Mouse (Mus musculus) cerebellum, adult (tissue): Measurements from ENCODE around the gene Htra1.

Experiments used
- ATAC-seq: cut with Nextera tagmentation; 2 replicates; pipeline ENCODE4 v1.9.2; 2017; ENCODE audit warnings: mild to moderate bottlenecking, moderate library complexity, mixed read lengths; ENCODE audit not compliant: insufficient number of reproducible peaks, low FRiP score, low TSS enrichment

The Htra1 gene

DNA sequence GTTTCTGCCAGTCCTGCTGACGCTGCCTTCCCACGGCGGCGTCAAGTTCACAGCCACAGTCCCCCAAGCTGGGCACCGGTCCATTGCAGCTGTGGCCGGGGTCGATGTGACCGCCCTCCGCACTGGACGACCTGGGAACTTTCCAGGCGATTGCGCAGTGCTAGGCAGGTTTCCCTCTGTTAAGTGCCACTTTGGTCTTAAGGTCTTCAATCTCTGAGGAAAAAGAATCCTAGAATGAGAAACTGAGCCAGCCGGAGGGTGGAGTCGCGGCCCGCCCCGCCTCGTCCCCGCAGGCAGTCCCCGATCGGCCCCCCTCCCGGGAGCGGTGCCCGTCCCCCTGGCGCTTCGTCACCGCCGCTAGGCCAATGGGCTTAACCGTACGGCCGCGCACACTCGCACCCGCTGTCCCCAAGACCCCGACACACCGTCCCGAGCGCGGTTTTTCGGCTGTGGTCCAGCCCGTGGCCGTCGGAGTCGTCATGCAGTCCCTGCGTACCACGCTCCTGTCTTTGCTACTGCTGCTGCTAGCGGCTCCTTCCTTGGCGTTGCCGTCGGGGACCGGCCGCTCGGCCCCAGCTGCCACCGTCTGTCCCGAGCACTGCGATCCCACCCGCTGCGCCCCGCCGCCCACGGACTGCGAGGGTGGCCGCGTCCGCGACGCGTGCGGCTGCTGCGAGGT, at the start of gene Htra1:
Gene Htra1, plus strand, starts transcription at position 319 of the 679 bp plus-strand sequence.
- ATAC-seq, result no peak

DNA sequence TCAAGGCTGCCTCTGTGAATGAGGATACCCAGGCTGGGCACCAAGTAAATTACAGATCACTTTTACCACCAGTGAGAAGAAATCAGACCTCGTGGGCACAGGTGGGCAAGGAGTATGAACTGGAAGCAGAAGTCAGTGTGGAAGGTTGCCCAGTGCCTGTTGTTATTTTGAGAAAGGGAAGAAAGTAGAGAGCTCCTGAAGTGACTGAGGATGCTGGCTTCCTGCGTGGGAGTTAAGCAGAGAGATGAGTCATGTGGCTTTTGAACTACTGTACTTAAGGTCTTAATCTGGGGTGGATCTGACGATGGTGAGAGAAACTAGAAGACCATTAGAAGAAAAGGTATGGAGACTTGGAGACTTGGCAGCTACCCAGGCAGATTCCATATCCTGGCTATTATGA, 49.7 kb upstream of the Htra1 start:
- ATAC-seq, result no peak

DNA sequence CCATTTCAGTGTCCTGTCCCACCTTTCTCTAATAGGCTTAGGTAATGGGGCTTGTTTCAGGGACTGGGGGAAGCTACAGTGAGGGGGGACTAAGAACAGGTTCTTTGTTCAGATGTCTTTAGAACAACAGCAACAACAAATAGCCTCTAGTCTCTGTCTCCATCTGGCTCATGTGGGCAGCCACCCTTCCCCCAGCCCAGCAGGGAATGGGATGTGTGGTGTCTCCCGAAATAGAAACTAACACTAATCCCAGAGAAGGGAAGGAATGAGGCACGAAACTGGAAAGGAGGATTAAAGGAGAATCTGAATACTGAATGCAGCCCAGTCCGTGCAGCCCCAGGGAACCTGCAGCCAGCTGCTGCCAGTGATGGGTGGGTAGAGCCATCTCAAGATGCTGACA, 48.0 kb upstream of the Htra1 start:
- ATAC-seq, result no peak

DNA sequence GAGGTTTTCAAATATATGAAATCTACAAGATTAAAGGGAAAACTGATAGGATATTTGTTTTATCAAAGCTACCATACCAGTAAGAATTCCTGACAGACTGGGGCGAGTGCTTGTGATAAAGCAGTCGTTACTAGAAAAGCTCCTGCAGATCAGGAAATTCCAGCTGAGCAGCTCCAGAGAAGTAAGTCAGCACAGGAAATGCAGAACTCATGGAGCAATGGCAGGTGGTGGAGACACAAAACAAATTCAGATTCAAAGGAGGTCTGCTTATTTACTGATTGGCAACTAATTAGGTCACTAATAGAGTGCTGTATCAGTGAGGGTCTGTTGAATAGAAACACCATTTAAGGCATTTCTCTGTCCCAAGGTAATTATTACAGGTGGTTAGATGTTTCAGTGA, 45.0 kb upstream of the Htra1 start:
- ATAC-seq, result no peak

- no peak for ATAC-seq
Observed at GRCm38 (mm10) chr7:130892973-130893372, 42.9 kb upstream of the Htra1 start.

DNA sequence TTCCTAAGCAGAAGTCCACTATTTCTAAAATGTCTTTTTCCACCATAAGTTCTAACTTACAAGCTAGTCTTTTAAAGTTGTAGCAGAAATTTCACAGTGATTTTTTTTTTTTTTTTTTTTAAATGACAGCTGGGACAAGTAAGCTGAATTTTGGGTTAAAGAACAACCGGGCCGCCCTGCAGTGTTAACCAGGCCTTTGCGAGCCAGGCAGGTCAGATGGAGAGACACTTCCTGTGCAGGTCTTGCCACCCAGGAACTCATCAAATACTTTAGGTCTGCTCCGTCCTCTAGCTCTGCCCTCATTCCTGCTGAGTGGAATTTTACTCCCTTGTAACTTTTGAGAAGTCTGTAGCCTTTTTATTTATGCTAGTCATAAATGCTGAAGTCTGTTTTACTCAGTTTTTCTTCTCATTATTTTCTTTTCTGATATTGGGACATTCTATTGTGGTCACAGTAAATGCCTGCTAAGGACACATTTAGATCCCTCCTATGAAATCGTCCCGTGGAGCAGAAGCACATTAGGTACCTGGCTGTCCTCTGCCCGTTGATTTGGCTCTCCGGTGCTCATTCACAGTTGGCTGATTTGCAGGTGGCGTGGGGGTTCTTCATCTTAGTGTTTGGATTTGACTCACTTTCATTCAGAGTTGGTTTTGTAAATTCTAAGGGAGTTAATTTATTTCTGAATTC, 40.8 kb upstream of the Htra1 start:
- ATAC-seq, result no peak

DNA sequence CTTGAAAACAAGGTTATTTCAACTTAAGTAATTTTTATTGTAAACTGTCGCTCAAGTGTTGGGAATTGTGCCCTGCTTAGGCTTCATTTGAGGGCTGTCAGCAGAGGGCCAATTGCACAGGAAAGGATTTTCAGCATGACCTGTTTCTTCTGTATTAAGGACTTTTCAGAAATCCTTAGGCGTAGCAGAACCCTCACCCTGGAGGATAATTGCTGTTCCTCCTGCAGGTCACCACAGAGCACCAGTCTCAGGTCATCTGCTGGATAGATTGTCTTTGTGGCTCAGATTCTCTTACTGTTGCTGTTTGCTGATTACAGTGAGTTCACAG, 40.3 kb upstream of the Htra1 start:
- ATAC-seq, result no peak; the same call in 1 of the 2 replicates

DNA sequence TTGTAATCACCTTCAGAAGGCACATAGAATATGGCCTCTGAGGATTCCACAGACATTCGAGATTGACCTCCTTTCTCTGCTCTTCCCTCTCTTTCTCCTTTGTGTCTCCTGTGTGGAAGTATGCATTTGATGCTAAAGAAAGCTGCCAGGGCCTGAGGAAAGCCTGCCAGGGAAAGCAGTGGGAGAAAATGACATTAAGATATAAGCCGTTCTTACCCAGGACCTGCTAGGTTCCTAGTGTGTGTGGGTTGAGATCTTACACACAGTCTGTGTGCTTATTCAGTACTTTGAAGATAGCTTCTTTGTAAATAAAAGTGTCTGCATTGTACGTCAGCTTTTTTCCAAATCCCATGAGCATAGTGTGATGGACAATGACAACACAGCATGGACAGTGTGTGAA, 39.8 kb upstream of the Htra1 start:
- no peak for ATAC-seq

GRCm38 (mm10) chr7:130897201-130897600, 38.7 kb upstream of the Htra1 start:
- no peak for ATAC-seq

- no peak for ATAC-seq
Observed at GRCm38 (mm10) chr7:130898373-130898772, 37.5 kb upstream of the Htra1 start.

DNA sequence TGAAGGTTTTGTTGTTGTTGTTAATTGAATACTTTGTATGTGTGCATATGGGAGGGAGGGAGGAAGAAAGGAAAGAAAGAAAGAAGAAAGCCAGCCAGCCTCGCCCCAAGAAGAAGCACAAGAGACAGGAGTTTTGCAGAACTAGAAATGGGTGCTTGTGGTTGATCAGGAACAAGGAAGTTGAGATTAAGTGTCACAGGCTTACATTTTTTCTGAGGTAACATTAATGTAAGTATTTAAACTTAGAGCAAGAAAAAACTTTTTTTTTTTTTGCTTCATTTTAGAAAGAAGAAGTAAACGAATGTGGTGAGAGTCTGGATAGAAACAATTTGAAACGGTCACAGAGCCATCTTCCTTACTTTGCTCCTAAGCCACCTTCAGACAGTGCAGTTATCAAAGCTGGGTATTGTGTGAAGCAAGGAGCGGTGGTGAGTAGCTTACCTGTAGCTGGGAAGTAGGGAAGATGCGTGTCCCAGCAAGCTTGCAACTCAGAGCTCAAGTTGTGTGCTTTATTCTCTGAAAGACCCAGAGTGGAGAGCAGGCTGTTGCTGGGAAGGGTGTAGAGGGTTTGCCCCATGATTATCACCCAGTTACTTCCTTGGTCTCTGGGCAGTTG, 35.6 kb upstream of the Htra1 start:
- ATAC-seq, result no peak

DNA sequence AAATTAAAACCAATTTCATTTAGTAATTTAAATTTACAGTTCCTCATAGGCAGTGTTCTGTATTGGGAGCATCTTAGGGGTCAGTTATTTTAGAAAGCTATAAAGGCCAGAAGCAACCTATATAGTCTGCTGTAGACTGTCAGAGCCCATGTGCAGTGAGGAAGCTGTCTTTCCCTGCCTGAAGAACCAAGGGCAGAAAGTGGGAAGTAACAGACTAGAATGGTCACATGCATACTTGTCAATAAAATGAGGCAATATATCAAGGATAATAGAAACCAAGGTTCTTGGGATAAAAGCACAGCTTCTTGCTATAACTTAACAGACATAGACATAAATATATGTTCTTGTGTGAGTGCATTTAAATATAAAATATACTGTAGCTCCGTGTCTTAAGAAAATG, 33.0 kb upstream of the Htra1 start:
- ATAC-seq, result no peak

DNA sequence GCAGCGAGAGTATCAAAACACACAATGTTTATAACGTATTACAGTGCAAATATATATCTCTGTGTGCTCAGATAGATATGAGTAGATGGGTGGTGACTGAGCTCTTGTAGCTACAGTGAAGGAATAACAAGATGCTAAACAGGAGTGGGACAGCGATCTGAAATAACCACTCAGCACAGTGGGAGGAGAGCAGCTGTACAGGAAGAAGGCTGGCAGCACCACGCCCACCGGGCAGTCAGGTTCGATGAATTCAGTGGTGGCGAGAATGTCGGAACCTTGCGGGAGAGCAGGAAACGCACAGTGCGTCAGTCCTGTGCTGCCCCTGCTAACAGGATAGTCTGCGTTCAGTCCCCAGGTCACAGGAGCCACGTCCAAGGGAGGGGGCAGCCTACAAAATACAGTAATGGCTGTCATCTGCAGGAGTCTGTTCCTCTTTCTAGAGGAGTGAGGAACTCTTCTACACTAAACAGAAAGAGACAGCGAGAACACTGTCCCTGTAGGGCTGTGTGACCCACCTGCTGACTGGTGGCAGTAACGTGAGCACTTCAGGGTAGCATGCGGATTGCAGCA, 32.3 kb upstream of the Htra1 start:
- no peak for ATAC-seq

GRCm38 (mm10) chr7:130904571-130905365, 31.1 kb upstream of the Htra1 start:
- no peak for ATAC-seq

DNA sequence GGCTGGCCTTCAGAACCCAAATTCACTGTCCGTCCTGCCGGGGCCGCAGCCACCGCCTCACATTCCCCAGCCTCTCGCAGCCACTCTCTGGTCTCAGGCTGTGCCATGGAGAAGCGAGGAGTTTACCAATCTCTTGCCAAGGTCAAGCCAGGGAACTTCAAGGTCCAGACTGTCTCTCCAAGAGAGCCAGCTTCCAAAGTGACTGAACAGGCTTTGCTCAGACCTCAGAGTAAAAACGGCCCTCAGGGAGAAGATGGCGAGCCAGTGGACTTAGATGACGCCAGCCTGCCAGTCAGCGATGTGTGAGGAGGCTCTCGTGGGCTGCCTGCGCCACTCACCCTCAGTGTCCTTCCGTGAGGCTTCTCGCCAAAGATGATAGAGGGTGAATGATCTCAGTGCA, 25.1 kb upstream of the Htra1 start:
- no peak for ATAC-seq

DNA sequence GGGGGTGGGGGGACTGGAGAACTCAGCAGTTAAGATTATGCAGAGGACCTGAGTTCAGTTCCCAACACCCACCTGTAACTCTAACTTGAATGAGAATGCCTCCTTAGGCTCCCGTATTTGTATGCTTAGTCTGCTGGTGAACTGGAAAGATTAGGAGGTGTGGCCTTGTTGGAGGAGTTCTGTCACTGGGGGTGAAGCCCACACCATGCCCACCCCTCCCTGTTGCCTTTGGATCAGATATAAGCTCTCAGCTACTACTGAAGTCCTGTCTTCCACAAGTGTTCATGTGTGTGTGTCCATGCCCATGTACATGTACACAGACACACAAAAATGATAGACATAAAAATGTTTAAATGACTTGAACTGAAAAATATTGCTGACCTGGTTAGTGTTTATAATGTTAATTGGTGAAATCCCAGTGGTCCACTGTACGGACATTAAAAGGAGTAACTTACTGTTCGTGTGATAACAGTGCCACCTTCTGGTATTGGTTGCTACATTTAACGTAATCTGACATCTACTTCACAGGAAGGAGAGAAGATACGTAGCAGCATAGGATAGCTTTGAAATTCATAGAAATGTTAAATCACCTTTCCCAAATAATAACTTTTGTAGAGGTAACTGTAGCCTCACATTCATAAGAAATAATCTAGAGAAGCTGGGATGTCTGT, 21.1 kb upstream of the Htra1 start:
- ATAC-seq, result no peak

DNA sequence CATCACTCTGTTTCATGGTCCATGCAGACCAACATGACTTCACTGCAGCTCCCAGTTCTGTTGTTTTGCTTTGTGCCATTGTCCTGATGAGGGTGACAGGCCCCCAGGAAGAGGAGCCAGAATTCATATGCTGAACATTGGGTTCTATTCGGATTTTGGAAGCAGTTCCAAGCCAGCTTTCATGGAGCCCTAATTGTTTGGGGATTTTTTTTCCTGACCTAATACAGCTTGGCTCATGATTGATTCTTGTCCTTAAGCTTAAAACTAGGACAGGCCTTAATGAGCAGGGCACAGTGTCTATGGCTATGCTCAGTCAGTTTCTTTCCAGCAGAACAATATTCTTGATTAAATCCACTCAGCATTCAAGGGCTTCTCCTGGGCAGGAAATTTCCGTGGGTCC, 17.7 kb upstream of the Htra1 start:
- ATAC-seq, result no peak

- ATAC-seq, result no peak
Observed at GRCm38 (mm10) chr7:130922981-130923731, 12.8 kb upstream of the Htra1 start.

GRCm38 (mm10) chr7:130930401-130930800, 5.5 kb upstream of the Htra1 start:
- no peak for ATAC-seq

DNA sequence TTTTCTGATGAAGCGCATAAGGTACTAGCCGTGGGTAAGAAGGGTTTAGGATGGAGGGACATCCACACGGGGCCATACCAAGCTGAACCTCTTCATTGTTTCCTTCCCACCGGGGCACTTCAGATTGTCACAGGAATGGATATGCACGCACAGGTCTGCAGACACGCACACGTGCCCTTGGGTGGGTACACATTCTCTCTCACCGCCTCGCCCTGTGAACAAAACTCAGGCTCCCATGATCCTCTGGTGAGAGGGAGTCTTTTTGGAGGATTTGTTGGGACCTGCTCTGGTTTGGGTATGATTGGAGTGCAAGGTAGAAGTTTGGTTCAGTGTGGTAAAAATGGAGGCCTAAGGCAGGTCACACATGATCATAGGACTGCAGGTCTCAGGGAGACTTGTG, 3.0 kb upstream of the Htra1 start:
- no peak for ATAC-seq
